Mouse (Mus musculus) heart, postnatal 10 days (tissue): ENCODE data around the gene Smim6. TPM values are rescaled to one million over a fixed set of nuclear protein-coding genes. Genes with fewer than 3 reads are reported as not detected.
A peak's percentile ranks its signal among the peaks of the same experiment; 100 is the strongest.

ENCODE experiments used
- DNase-seq, 2 experiments: peaks; one replicate each; pipeline ENCODE4 v3.0.0; 2021
- intact Hi-C: fragments of 180-260 bp; cut with DNase I; formaldehyde crosslinking; loops from one replicate; pipeline ENCODE4 v1.15.1; 2025
- total RNA-seq, 2 experiments: library from RNA; stranded (reverse); gene quantifications; 2 replicates each; pipeline ENCODE4 v1.2.3; 2021

The Smim6 gene
- total RNA-seq, 2 experiments from 2014 or later: 0.37 to 0.45 TPM

GRCm38 (mm10) chr11:115933108-115933746 lies 21.4 kb downstream of the Smim6 start, which contains the start of the genes Sap30bp and Recql5:
Gene Sap30bp, plus strand, starts transcription at chr11:115933282.
Gene Recql5, minus strand, starts transcription at chr11:115933477.
- intact Hi-C loops: no loop called here
- DNase-seq: peak; percentile 98 to 99

- DNase-seq: no peak
- intact Hi-C loops: no loop called here
Measured at GRCm38 (mm10) chr11:115933747-115934110, 21.9 kb downstream of the Smim6 start.

GRCm38 (mm10) chr11:115939690-115940329 lies 28.0 kb downstream of the Smim6 start:
- intact Hi-C loops: loop anchor here (1.0 to 5.0 kb wide), 3 partner anchors 59 to 190 kb away; no protein-coding TSS in a partner anchor
- DNase-seq: peak; percentile 71 to 82

GRCm38 (mm10) chr11:115941980-115942379 lies 30.2 kb downstream of the Smim6 start:
- intact Hi-C loops: loop anchor here (5.0 kb wide), 1 partner anchor 140 kb away; no protein-coding TSS in a partner anchor
- DNase-seq: no peak

- DNase-seq: no peak
- intact Hi-C loops: no loop called here
Measured at GRCm38 (mm10) chr11:115945247-115945646, 33.4 kb downstream of the Smim6 start.

GRCm38 (mm10) chr11:115946221-115946828 lies 34.5 kb downstream of the Smim6 start:
- DNase-seq: peak in 1 of 2 experiments; percentile 34
- intact Hi-C loops: no loop called here

- no peak for DNase-seq
- intact Hi-C loops: no loop called here
Measured at GRCm38 (mm10) chr11:115948316-115948715, 36.5 kb downstream of the Smim6 start.

- intact Hi-C loops: no loop called here
- no peak for DNase-seq
Measured at GRCm38 (mm10) chr11:115950719-115951118, 38.9 kb downstream of the Smim6 start.

- intact Hi-C loops: no loop called here
- DNase-seq: no peak
Measured at GRCm38 (mm10) chr11:115954712-115955111, 42.9 kb downstream of the Smim6 start.

GRCm38 (mm10) chr11:115955195-115955858 lies 43.5 kb downstream of the Smim6 start:
- DNase-seq: no peak
- intact Hi-C loops: no loop called here

GRCm38 (mm10) chr11:115956453-115956852 lies 44.6 kb downstream of the Smim6 start:
- intact Hi-C loops: no loop called here
- no peak for DNase-seq

GRCm38 (mm10) chr11:115957971-115958370 lies 46.2 kb downstream of the Smim6 start:
- intact Hi-C loops: no loop called here
- no peak for DNase-seq

- intact Hi-C loops: no loop called here
- no peak for DNase-seq
Measured at GRCm38 (mm10) chr11:115959018-115959417, 47.2 kb downstream of the Smim6 start.

GRCm38 (mm10) chr11:115962651-115963412 lies 51.0 kb downstream of the Smim6 start:
- intact Hi-C loops: no loop called here
- no peak for DNase-seq

Other genes starting within 250 kb of the Smim6 start
- gene Grb2, start 203.4 kb upstream of the Smim6 start, total RNA-seq: 100 to 1,000 TPM; 122 to 144 TPM
- 100 to 1,000 TPM; 106 to 116 TPM for gene Tmem94, start 146.6 kb upstream of the Smim6 start, total RNA-seq
- gene Caskin2, start 98.4 kb upstream of the Smim6 start, total RNA-seq: 10 to 100 TPM; 59.4 to 60.9 TPM
- gene Tsen54, start 97.3 kb upstream of the Smim6 start, total RNA-seq: 10 to 100 TPM; 10.5 to 15.0 TPM
- gene Llgl2, start 88.0 kb upstream of the Smim6 start, total RNA-seq: 10 to 100 TPM; 17.9 to 18.2 TPM
- under 1 TPM; 0.17 to 0.22 TPM for gene Myo15b, start 53.6 kb upstream of the Smim6 start, total RNA-seq
- gene Smim5, start 12.1 kb upstream of the Smim6 start, total RNA-seq: 10 to 100 TPM; 28.7 to 43.3 TPM
- 10 to 100 TPM; 26.6 to 26.7 TPM for gene Sap30bp, start 21.3 kb downstream of the Smim6 start, total RNA-seq
- 10 to 100 TPM in 1 of 2 experiments, 1 to 10 TPM in 1; 8.3 to 10.9 TPM for gene Recql5, start 21.5 kb downstream of the Smim6 start, total RNA-seq
- gene Itgb4, start 62.7 kb downstream of the Smim6 start, total RNA-seq: 1 to 10 TPM; 4.8 to 5.5 TPM
- gene Galk1, start 100.7 kb downstream of the Smim6 start, total RNA-seq: 10 to 100 TPM; 31.7 to 33.1 TPM
- 100 to 1,000 TPM; 338 to 393 TPM for gene H3f3b, start 115.9 kb downstream of the Smim6 start, total RNA-seq
- 10 to 100 TPM; 16.3 to 17.0 TPM for gene Unk, start 118.3 kb downstream of the Smim6 start, total RNA-seq
- 1 to 10 TPM in 1 of 2 experiments, under 1 TPM in 1; 0.52 to 1.0 TPM for gene Unc13d, start 165.9 kb downstream of the Smim6 start, total RNA-seq
- gene Wbp2, start 175.0 kb downstream of the Smim6 start, total RNA-seq: 10 to 100 TPM; 96.6 to 99.5 TPM
- 10 to 100 TPM; 43.3 to 49.7 TPM for gene Trim47, start 215.2 kb downstream of the Smim6 start, total RNA-seq
- 1 to 10 TPM; 5.4 to 6.3 TPM for gene Trim65, start 219.1 kb downstream of the Smim6 start, total RNA-seq
- gene Mrpl38, start 226.9 kb downstream of the Smim6 start, total RNA-seq: 10 to 100 TPM; 55.9 to 56.8 TPM